Mouse (Mus musculus) fat pad, adult 2 months (tissue): Measurements from ENCODE around the gene Kif1a.

ENCODE experiments used
- DNase-seq: peaks from one replicate; pipeline ENCODE4 v3.0.0-alpha.2; 2011; ENCODE audit warnings: low read depth, low spot score; ENCODE audit errors: extremely low read depth

The Kif1a gene

GRCm38 (mm10) chr1:93029387-93029786, 72.4 kb downstream of the Kif1a start:
- DNase-seq, result no peak

- DNase-seq, result no peak
These were observed 75.2 kb downstream of the Kif1a start for GRCm38 (mm10) chr1:93026600-93026999.

- no peak for DNase-seq
These were observed 81.1 kb downstream of the Kif1a start for GRCm38 (mm10) chr1:93020602-93021001.

- no peak for DNase-seq
These were observed 83.0 kb downstream of the Kif1a start for GRCm38 (mm10) chr1:93018716-93019115.

GRCm38 (mm10) chr1:93015136-93015535, 86.6 kb downstream of the Kif1a start:
- no peak for DNase-seq

- DNase-seq, result no peak
These were observed 87.3 kb downstream of the Kif1a start for GRCm38 (mm10) chr1:93014460-93014859.

GRCm38 (mm10) chr1:93013367-93013766, 88.4 kb downstream of the Kif1a start:
- no peak for DNase-seq

GRCm38 (mm10) chr1:93012103-93012585, 89.6 kb downstream of the Kif1a start:
- DNase-seq, result no peak

- no peak for DNase-seq
These were observed 91.0 kb downstream of the Kif1a start for GRCm38 (mm10) chr1:93010731-93011130.

- no peak for DNase-seq
These were observed 92.6 kb downstream of the Kif1a start for GRCm38 (mm10) chr1:93009196-93009595.

- no peak for DNase-seq
These were observed 95.7 kb downstream of the Kif1a start, which contains the start of gene Aqp12 for GRCm38 (mm10) chr1:93006061-93006460. Gene Aqp12 (plus strand): TSS chr1:93006334.

- no peak for DNase-seq
These were observed 108.9 kb downstream of the Kif1a start for GRCm38 (mm10) chr1:92992880-92993279.

- no peak for DNase-seq
These were observed 109.4 kb downstream of the Kif1a start for GRCm38 (mm10) chr1:92992214-92992855.

- no peak for DNase-seq
These were observed 111.9 kb downstream of the Kif1a start for GRCm38 (mm10) chr1:92989891-92990290.

- no peak for DNase-seq
These were observed 112.9 kb downstream of the Kif1a start for GRCm38 (mm10) chr1:92988894-92989293.

GRCm38 (mm10) chr1:92984999-92985398, 116.8 kb downstream of the Kif1a start:
- no peak for DNase-seq

GRCm38 (mm10) chr1:92982931-92983605, 118.7 kb downstream of the Kif1a start:
- no peak for DNase-seq

GRCm38 (mm10) chr1:92981056-92981845, 120.5 kb downstream of the Kif1a start:
- no peak for DNase-seq

- no peak for DNase-seq
These were observed 122.6 kb downstream of the Kif1a start for GRCm38 (mm10) chr1:92979073-92979602.

GRCm38 (mm10) chr1:92978645-92979044, 123.1 kb downstream of the Kif1a start:
- DNase-seq, result no peak

GRCm38 (mm10) chr1:92976141-92976566, 125.6 kb downstream of the Kif1a start:
- peak; percentile 7 for DNase-seq
